Mouse (Mus musculus) heart, postnatal 0 days (tissue): ENCODE measurements around the gene Atg3.

Experiments
- CTCF ChIP-seq: IDR thresholded peaks from 2 replicates; pipeline ENCODE4 v1.5.1; 2016; ENCODE audit warnings: antibody characterized with exemption, control low read depth, low read depth
- EP300 ChIP-seq: IDR thresholded peaks from 2 replicates; pipeline ENCODE4 v1.6.1; 2016; ENCODE audit warnings: antibody characterized with exemption, low read depth

DNA sequence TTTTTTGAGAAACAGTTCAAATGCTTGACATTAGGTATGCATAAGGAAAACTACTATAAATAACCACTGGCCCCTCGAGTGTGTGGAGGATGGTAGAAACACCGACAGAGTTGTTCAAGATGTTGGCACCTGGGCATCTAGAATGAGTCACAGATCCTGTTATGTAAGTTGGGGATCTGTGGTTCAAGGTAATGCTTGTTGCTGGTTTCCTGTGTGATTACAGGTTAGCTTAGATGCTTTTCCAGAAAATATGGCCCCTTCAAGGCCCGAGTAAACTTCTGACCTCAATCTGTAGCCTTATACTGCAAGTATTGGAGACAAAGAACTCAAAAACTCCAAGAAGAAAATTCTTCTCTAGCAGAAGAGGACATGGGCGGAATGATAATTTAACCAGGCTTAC is 45.9 kb downstream of the Atg3 start:
- TF ChIP-seq CTCF (no peak), EP300 (no peak)
